8 mouse cellular contexts compared by ENCODE assay signal in the genomic region with DNA sequence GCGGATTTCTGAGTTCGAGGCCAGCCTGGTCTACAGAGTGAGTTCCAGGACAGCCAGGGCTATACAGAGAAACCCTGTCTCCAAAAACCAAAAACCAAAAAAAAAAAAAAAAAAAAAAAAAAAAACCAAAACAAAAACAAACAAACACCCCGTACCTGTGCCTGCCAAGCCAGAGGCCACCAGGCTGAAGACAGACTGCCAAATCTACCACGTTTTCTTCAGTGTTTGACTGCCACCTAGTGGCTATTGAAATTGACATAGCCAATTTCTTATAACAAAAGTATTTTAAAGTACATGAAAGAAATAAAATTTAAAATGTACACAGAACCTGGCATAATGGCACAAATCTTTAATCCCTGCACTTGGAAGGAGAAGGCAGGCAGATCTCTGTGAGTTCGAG. TPM values are rescaled to one million over a fixed set of nuclear protein-coding genes. Genes with fewer than 3 reads are reported as not detected.
DNase-seq lines count a peak whose midpoint lies in the region; ATAC-seq and TF ChIP-seq lines count a peak whose summit lies in the region.
"Not testable (repeated sequence)": the region's sequence is repeated elsewhere in the genome, so short reads cannot be mapped to it uniquely, and the experiment has no call there.

No protein-coding gene starts in this region.

- H3K36me3 ChIP-seq in E14TG2a.4 (ENCODE audit: insufficient read depth, low read length); limb, embryonic 14.5 days (ENCODE audit: control insufficient read depth, insufficient read depth, low read length); midbrain, postnatal 0 days (ENCODE audit: insufficient read depth, low read length): not testable (repeated sequence)

- DNase-seq in kidney, adult 8-10 months, result peak; percentile 26 to 41
- DNase-seq in limb, embryonic 14.5 days (ENCODE audit: low spot score), result peak; percentile 92
- peak; percentile 89 for DNase-seq in midbrain, postnatal 0 days (ENCODE audit: low spot score)
- peak; percentile 53 for DNase-seq in telencephalon, adult 2 months (ENCODE audit: low read depth, low spot score)

- not testable (repeated sequence) for TF ChIP-seq POLR2A in bone marrow, adult 2 months (IDR thresholded peaks at IDR 0.05; ENCODE audit: borderline replicate concordance, control insufficient read depth, low read depth, low read length); cortical plate, adult 2 months (IDR thresholded peaks at IDR 0.05; ENCODE audit: extremely low read depth, insufficient read depth, low read length); limb, embryonic 14.5 days (IDR thresholded peaks at IDR 0.05; ENCODE audit: borderline replicate concordance, extremely low read depth, insufficient read depth, insufficient read length)

- H3K27ac ChIP-seq in bone marrow, adult 2 months (ENCODE audit: control insufficient read depth, insufficient read depth, low read depth, low read length, poor library complexity); cortical plate, adult 2 months (ENCODE audit: insufficient read depth, low read length); limb, embryonic 14.5 days (replicated peaks; ENCODE audit: low read depth, low read length); midbrain, postnatal 0 days (ENCODE audit: low read depth, low read length): not testable (repeated sequence)

- peak; percentile 47 for TF ChIP-seq CTCF in E14TG2a.4 (conservative IDR thresholded peaks at IDR 0.05; ENCODE audit: low read length)
- TF ChIP-seq CTCF in bone marrow, adult 2 months (IDR thresholded peaks at IDR 0.05; ENCODE audit: control insufficient read depth, insufficient read depth, low read length), result peak; percentile 38; the same call in 1 of the 2 replicates
- TF ChIP-seq CTCF in cortical plate, adult 2 months (IDR thresholded peaks at IDR 0.05; ENCODE audit: extremely low read depth, insufficient read depth, low read length), result peak; percentile 64
- TF ChIP-seq CTCF in midbrain, postnatal 0 days (IDR thresholded peaks at IDR 0.05), result peak; percentile 83

- WGBS in bone marrow, adult 2 months, result 44% methylated on average over 5 of the region's 5 CpGs
- 32% methylated on average over 4 of the region's 5 CpGs for WGBS in limb, embryonic 14.5 days
- 31% methylated on average over 4 of the region's 5 CpGs for WGBS in midbrain, postnatal 0 days

- H3K4me2 ChIP-seq in limb, embryonic 14.5 days (replicated peaks; ENCODE audit: low read depth, low read length, severe bottlenecking); midbrain, postnatal 0 days (ENCODE audit: low read depth, low read length, poor library complexity, severe bottlenecking): not testable (repeated sequence)

- not testable (repeated sequence) for H3K4me1 ChIP-seq in E14TG2a.4 (replicated peaks; ENCODE audit: low read depth, low read length); bone marrow, adult 2 months (ENCODE audit: control insufficient read depth, insufficient read depth, low read length); cortical plate, adult 2 months (ENCODE audit: control insufficient read depth, insufficient read depth, low read length); limb, embryonic 14.5 days (ENCODE audit: control insufficient read depth, insufficient read depth, low read length); midbrain, postnatal 0 days (ENCODE audit: insufficient read depth, low read length)

- peak; percentile 73 for ATAC-seq in granulocyte monocyte progenitor cell, adult 5-6 weeks (replicated peaks; ENCODE audit: poor library complexity, severe bottlenecking)
- peak; percentile 30; the same call in 1 of the 2 replicates for ATAC-seq in limb, embryonic 14.5 days (ENCODE audit: low FRiP score, low read depth)
- ATAC-seq in midbrain, postnatal 0 days (ENCODE audit: low FRiP score), result not testable (repeated sequence)

- H3K4me3 ChIP-seq in E14TG2a.4 (replicated peaks; ENCODE audit: low read length); bone marrow, adult 2 months (replicated peaks; ENCODE audit: control insufficient read depth, low read depth, low read length); cortical plate, adult 2 months (ENCODE audit: insufficient read depth, low read length); limb, embryonic 14.5 days (replicated peaks; ENCODE audit: low read length); midbrain, postnatal 0 days (ENCODE audit: low read depth, low read length): not testable (repeated sequence)

- H3K9ac ChIP-seq in limb, embryonic 14.5 days (ENCODE audit: low read depth, low read length, severe bottlenecking); midbrain, postnatal 0 days (replicated peaks; ENCODE audit: low read length, poor library complexity, severe bottlenecking): not testable (repeated sequence)

- H3K9me3 ChIP-seq in E14TG2a.4 (ENCODE audit: low read length); limb, embryonic 14.5 days (ENCODE audit: control insufficient read depth, low read length); midbrain, postnatal 0 days (ENCODE audit: low read length): not testable (repeated sequence)

- not testable (repeated sequence) for H3K27me3 ChIP-seq in E14TG2a.4 (ENCODE audit: insufficient read depth, low read length); limb, embryonic 14.5 days (ENCODE audit: control insufficient read depth, insufficient read depth, low read length); midbrain, postnatal 0 days (ENCODE audit: insufficient read depth, low read length)

RNA-seq across cellular contexts. Expression of a gene that starts 36.8 kb away (rescaled TPM):
- polyA plus RNA-seq in bone marrow, adult 2 months (2011; ENCODE audit: insufficient read depth, insufficient read length, low replicate concordance, missing spikeins), result not detected in 2 replicates
- 6.7 and 7.3 TPM in 2 replicates for polyA plus RNA-seq in cortical plate, adult 2 months (2012; rRNA removed)
- total RNA-seq in granulocyte monocyte progenitor cell, adult 5-6 weeks (2014; fragmentation: Nextera tagmentation), result 1.4 TPM in 1 of 2 replicates, not detected in the other
- 2.6 and 3.2 TPM in 2 replicates for total RNA-seq in granulocyte monocyte progenitor cell, adult 5-6 weeks (2017)
- 6.4 and 7.2 TPM in 2 replicates for polyA plus RNA-seq in limb, embryonic 14.5 days (2012; rRNA removed)
- polyA plus RNA-seq in limb, embryonic 14.5 days (2014; fragmentation: Nextera tagmentation; extraction: Ambion mirVana), result 120 and 123 TPM in 2 replicates
- 8.1 and 8.6 TPM in 2 replicates for total RNA-seq in midbrain, postnatal 0 days (2014; rRNA removed)
- 68.0 and 80.0 TPM in 2 replicates for polyA plus RNA-seq in midbrain, postnatal 0 days (2015; fragmentation: Nextera tagmentation; extraction: Ambion mirVana)

RNA-seq across cellular contexts. Expression of a gene that starts 57.1 kb away (rescaled TPM):
- polyA plus RNA-seq in bone marrow, adult 2 months (2011; ENCODE audit: insufficient read depth, insufficient read length, low replicate concordance, missing spikeins), result 14.1 and 29.4 TPM in 2 replicates
- 139 and 140 TPM in 2 replicates for polyA plus RNA-seq in cortical plate, adult 2 months (2012; rRNA removed)
- 29.7 and 42.5 TPM in 2 replicates for total RNA-seq in granulocyte monocyte progenitor cell, adult 5-6 weeks (2014; fragmentation: Nextera tagmentation)
- 15.9 and 25.3 TPM in 2 replicates for total RNA-seq in granulocyte monocyte progenitor cell, adult 5-6 weeks (2017)
- 31.2 and 37.5 TPM in 2 replicates for polyA plus RNA-seq in limb, embryonic 14.5 days (2012; rRNA removed)
- 20.0 and 20.8 TPM in 2 replicates for polyA plus RNA-seq in limb, embryonic 14.5 days (2014; fragmentation: Nextera tagmentation; extraction: Ambion mirVana)
- total RNA-seq in midbrain, postnatal 0 days (2014; rRNA removed), result 107 and 154 TPM in 2 replicates
- 58.7 and 61.6 TPM in 2 replicates for polyA plus RNA-seq in midbrain, postnatal 0 days (2015; fragmentation: Nextera tagmentation; extraction: Ambion mirVana)

Comparison
In these comparisons a context has a peak if more than half of its experiments do, and no peak if none do; other contexts are left out.
1. DNase-seq: peak in every context shown above with its lines; median percentile 92 in limb, embryonic 14.5 days; 89 in midbrain, postnatal 0 days; 53 in telencephalon, adult 2 months; 34 in kidney, adult 8-10 months.